Mouse (Mus musculus): ENCODE measurements around the gene Rmi2.
"Not testable (repeated sequence)": the region's sequence is repeated elsewhere in the genome, so short reads cannot be mapped to it uniquely, and the experiment has no call there.

GRCm38 (mm10) chr16:10852216-10852615 lies 17.4 kb downstream of the Rmi2 start:
- TF ChIP-seq CTCF (IDR thresholded peaks at IDR 0.05; ENCODE audit: low read depth, low read length); GATA2 (IDR thresholded peaks at IDR 0.05; ENCODE audit: borderline replicate concordance, low read depth, low read length); GATA1 (IDR thresholded peaks at IDR 0.05; ENCODE audit: borderline replicate concordance, low read length); POLR2AphosphoS5 (IDR thresholded peaks at IDR 0.05; ENCODE audit: insufficient replicate concordance, low read depth, low read length); TAL1 (conservative IDR thresholded peaks at IDR 0.05; ENCODE audit: low read depth, low read length): not testable (repeated sequence)
